Mouse (Mus musculus): ENCODE data around the gene Gm38392. TPM values are rescaled to one million over a fixed set of nuclear protein-coding genes. Genes with fewer than 3 reads are reported as not detected.
"Not testable (repeated sequence)": the region's sequence is repeated elsewhere in the genome, so short reads cannot be mapped to it uniquely, and the experiment has no call there.

Gene Gm38392
- polyA plus RNA-seq, 1 experiment = 0.22 TPM

GRCm38 (mm10) chr3:88328956-88329355 is 41.9 kb upstream of the Gm38392 start:
- no peak overlapping the region for H3K4me3 ChIP-seq (ENCODE audit: insufficient read depth, low read depth, low read length)
- H3K36me3 ChIP-seq (ENCODE audit: control insufficient read depth, insufficient read depth, low read length) = no peaks in the 10 kb centered on the region
- no peaks in the 10 kb centered on the region; the same call in 1 of the 2 replicates for H3K4me1 ChIP-seq (ENCODE audit: control insufficient read depth, insufficient read depth, low read length)
- H3K27ac ChIP-seq (ENCODE audit: insufficient read depth, low read depth, low read length) = no peak overlapping the region
- no peak for TF ChIP-seq CTCF (conservative IDR thresholded peaks at IDR 0.05; ENCODE audit: insufficient read depth, insufficient read length, low read depth, low read length)
- TF ChIP-seq POLR2A (IDR thresholded peaks at IDR 0.05; ENCODE audit: low read depth, low read length) = no peak
- H3K27me3 ChIP-seq (replicated peaks; ENCODE audit: control insufficient read depth, insufficient read depth, low read length) = no peaks in the 10 kb centered on the region
- DNase-seq = no peak
- 61% methylated on average over 5 of the region's 5 CpGs for WGBS

- WGBS = 0% methylated on average over 10 of the region's 10 CpGs
These were observed 38.0 kb upstream of the Gm38392 start, which contains the start of gene Glmp for GRCm38 (mm10) chr3:88324951-88325405. Gene Glmp (plus strand): TSS chr3:88325023.

GRCm38 (mm10) chr3:88299172-88299571 is 12.2 kb upstream of the Gm38392 start:
- Histone ChIP-seq H3K27ac (ENCODE audit: insufficient read depth, low read depth, low read length) (no peak overlapping the region), H3K27me3 (replicated peaks; ENCODE audit: control insufficient read depth, insufficient read depth, low read length) (no peaks in the 10 kb centered on the region), H3K4me3 (ENCODE audit: insufficient read depth, low read depth, low read length) (no peak overlapping the region), H3K36me3 (ENCODE audit: control insufficient read depth, insufficient read depth, low read length) (peaks cover 13% of the 10 kb centered on the region), H3K4me1 (ENCODE audit: control insufficient read depth, insufficient read depth, low read length) (peaks cover 6% of the 10 kb centered on the region; the same call in 1 of the 2 replicates)
- no peak for DNase-seq
- TF ChIP-seq POLR2A (IDR thresholded peaks at IDR 0.05; ENCODE audit: low read depth, low read length) = no peak
- TF ChIP-seq CTCF (conservative IDR thresholded peaks at IDR 0.05; ENCODE audit: insufficient read depth, insufficient read length, low read depth, low read length) = no peak
- 89% methylated on average over 1 of the region's 1 CpGs for WGBS

More at GRCm38 (mm10) chr3:88324951-88325405, 38.0 kb upstream of the Gm38392 start, which contains the start of gene Glmp:
- DNase-seq = peak; percentile 86
- Histone ChIP-seq H3K36me3 (ENCODE audit: control insufficient read depth, insufficient read depth, low read length) (no peaks in the 10 kb centered on the region; the same call in 1 of the 2 replicates), H3K27ac (ENCODE audit: insufficient read depth, low read depth, low read length) (peak within 1 kb of the TSS; percentile 8; the same call in 1 of the 2 replicates), H3K4me1 (ENCODE audit: control insufficient read depth, insufficient read depth, low read length) (no peaks in the 10 kb centered on the region; the same call in 1 of the 2 replicates), H3K4me3 (ENCODE audit: insufficient read depth, low read depth, low read length) (peak within 1 kb of the TSS; percentile 66), H3K27me3 (replicated peaks; ENCODE audit: control insufficient read depth, insufficient read depth, low read length) (no peaks in the 10 kb centered on the region)
- TF ChIP-seq CTCF (conservative IDR thresholded peaks at IDR 0.05; ENCODE audit: insufficient read depth, insufficient read length, low read depth, low read length) = no peak
- no peak for TF ChIP-seq POLR2A (IDR thresholded peaks at IDR 0.05; ENCODE audit: low read depth, low read length)

- peak overlapping the region; percentile 72 for H3K27ac ChIP-seq (ENCODE audit: insufficient read depth, low read depth, low read length)
- H3K36me3 ChIP-seq (ENCODE audit: control insufficient read depth, insufficient read depth, low read length) = peaks cover 10% of the 10 kb centered on the region
- peaks cover 6% of the 10 kb centered on the region; the same call in 1 of the 2 replicates for H3K4me1 ChIP-seq (ENCODE audit: control insufficient read depth, insufficient read depth, low read length)
- no peak for DNase-seq
- TF ChIP-seq CTCF (conservative IDR thresholded peaks at IDR 0.05; ENCODE audit: insufficient read depth, insufficient read length, low read depth, low read length) (no peak), POLR2A (IDR thresholded peaks at IDR 0.05; ENCODE audit: low read depth, low read length) (no peak)
- H3K27me3 ChIP-seq (replicated peaks; ENCODE audit: control insufficient read depth, insufficient read depth, low read length) = no peaks in the 10 kb centered on the region
- H3K4me3 ChIP-seq (ENCODE audit: insufficient read depth, low read depth, low read length) = peak overlapping the region; percentile 84
- under 1% methylated on average over 30 of the region's 30 CpGs for WGBS
These were observed 10.4 kb upstream of the Gm38392 start for GRCm38 (mm10) chr3:88297321-88297851.

GRCm38 (mm10) chr3:88296561-88297318 is 9.7 kb upstream of the Gm38392 start, which contains the start of the genes Tsacc and Cct3:
Gene Tsacc (minus strand): TSS chr3:88296999.
Gene Cct3 (plus strand): TSS chr3:88297116.
- H3K4me3 ChIP-seq (ENCODE audit: insufficient read depth, low read depth, low read length) = peak within 1 kb of the TSS; percentile 84
- peak within 1 kb of the TSS; percentile 94 for H3K27ac ChIP-seq (ENCODE audit: insufficient read depth, low read depth, low read length)
- DNase-seq = peak; percentile 100
- peak; percentile 72 for TF ChIP-seq POLR2A (IDR thresholded peaks at IDR 0.05; ENCODE audit: low read depth, low read length)
- 0 out of 2 replicates have a peak, but pooled peaks have one; percentile 7 for TF ChIP-seq CTCF (conservative IDR thresholded peaks at IDR 0.05; ENCODE audit: insufficient read depth, insufficient read length, low read depth, low read length)
- H3K36me3 ChIP-seq (ENCODE audit: control insufficient read depth, insufficient read depth, low read length) = peaks cover 7% of the 10 kb centered on the region
- H3K27me3 ChIP-seq (replicated peaks; ENCODE audit: control insufficient read depth, insufficient read depth, low read length) = no peaks in the 10 kb centered on the region
- under 1% methylated on average over 44 of the region's 44 CpGs for WGBS
- peaks cover 6% of the 10 kb centered on the region; the same call in 1 of the 2 replicates for H3K4me1 ChIP-seq (ENCODE audit: control insufficient read depth, insufficient read depth, low read length)

GRCm38 (mm10) chr3:88296110-88296560 is 9.1 kb upstream of the Gm38392 start:
- no peak for TF ChIP-seq POLR2A (IDR thresholded peaks at IDR 0.05; ENCODE audit: low read depth, low read length)
- TF ChIP-seq CTCF (conservative IDR thresholded peaks at IDR 0.05; ENCODE audit: insufficient read depth, insufficient read length, low read depth, low read length) = no peak
- 2% methylated on average over 12 of the region's 12 CpGs for WGBS
- H3K27me3 ChIP-seq (replicated peaks; ENCODE audit: control insufficient read depth, insufficient read depth, low read length) = no peaks in the 10 kb centered on the region
- H3K4me3 ChIP-seq (ENCODE audit: insufficient read depth, low read depth, low read length) = peak overlapping the region; percentile 74
- peaks cover 7% of the 10 kb centered on the region for H3K36me3 ChIP-seq (ENCODE audit: control insufficient read depth, insufficient read depth, low read length)
- DNase-seq = no peak
- H3K27ac ChIP-seq (ENCODE audit: insufficient read depth, low read depth, low read length) = no peak overlapping the region
- H3K4me1 ChIP-seq (ENCODE audit: control insufficient read depth, insufficient read depth, low read length) = peaks cover 6% of the 10 kb centered on the region; the same call in 1 of the 2 replicates

- H3K4me3 ChIP-seq (ENCODE audit: insufficient read depth, low read depth, low read length); DNase-seq; H3K4me1 ChIP-seq (ENCODE audit: control insufficient read depth, insufficient read depth, low read length); H3K27me3 ChIP-seq (replicated peaks; ENCODE audit: control insufficient read depth, insufficient read depth, low read length); H3K36me3 ChIP-seq (ENCODE audit: control insufficient read depth, insufficient read depth, low read length); H3K27ac ChIP-seq (ENCODE audit: insufficient read depth, low read depth, low read length): not testable (repeated sequence)
- WGBS = 38% methylated on average over 1 of the region's 1 CpGs
These were observed 8.3 kb upstream of the Gm38392 start for GRCm38 (mm10) chr3:88295272-88295671.

Data from kidney, adult 2 months (tissue).